Mouse (Mus musculus) thymus, postnatal 36 days (tissue): ENCODE data around the gene Ppp1r27.
"Not testable (repeated sequence)": the region's sequence is repeated elsewhere in the genome, so short reads cannot be mapped to it uniquely, and the experiment has no call there.

Source experiments
- DNase-seq, 2 experiments: peaks; one replicate each; pipeline ENCODE4 v3.0.0; 2022; ENCODE audit warnings: mixed read lengths in 2 of 2

The Ppp1r27 gene

DNA sequence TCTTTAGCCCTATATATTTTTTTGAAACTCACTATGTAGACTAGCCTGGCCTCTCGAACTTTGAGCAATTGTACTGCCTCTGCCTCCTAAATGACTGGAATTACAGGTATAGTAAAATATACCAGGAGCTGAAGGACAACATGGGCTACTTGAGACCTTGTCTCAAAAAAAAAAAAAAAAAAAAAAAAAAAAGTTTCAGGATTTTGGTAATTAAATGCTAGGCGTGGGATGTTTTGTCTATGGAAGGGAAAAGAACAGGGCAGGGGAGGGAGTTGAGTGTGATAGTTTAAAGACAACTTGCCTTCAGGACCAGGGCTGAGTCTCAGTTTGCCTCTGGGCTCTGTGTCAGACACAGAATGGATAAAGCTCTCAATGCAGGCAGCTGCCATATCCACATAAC lies 24.1 kb upstream of the Ppp1r27 start:
- no peak for DNase-seq

DNA sequence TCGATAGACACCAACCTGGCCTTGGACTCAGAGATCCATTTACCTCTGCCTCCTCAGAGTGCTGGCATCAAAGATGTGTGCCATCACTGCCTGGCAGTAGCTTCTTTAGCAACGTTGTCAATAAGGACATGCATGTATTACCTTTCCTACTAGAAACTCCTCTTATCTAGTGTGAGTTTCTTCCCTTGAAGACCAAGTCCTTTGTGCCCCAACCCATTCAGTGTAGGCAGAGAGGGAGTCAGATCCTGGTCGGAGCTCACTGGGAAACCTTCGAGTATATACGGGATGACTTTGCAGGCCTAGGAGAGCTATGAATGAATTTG lies 23.3 kb upstream of the Ppp1r27 start:
- DNase-seq: no peak

DNA sequence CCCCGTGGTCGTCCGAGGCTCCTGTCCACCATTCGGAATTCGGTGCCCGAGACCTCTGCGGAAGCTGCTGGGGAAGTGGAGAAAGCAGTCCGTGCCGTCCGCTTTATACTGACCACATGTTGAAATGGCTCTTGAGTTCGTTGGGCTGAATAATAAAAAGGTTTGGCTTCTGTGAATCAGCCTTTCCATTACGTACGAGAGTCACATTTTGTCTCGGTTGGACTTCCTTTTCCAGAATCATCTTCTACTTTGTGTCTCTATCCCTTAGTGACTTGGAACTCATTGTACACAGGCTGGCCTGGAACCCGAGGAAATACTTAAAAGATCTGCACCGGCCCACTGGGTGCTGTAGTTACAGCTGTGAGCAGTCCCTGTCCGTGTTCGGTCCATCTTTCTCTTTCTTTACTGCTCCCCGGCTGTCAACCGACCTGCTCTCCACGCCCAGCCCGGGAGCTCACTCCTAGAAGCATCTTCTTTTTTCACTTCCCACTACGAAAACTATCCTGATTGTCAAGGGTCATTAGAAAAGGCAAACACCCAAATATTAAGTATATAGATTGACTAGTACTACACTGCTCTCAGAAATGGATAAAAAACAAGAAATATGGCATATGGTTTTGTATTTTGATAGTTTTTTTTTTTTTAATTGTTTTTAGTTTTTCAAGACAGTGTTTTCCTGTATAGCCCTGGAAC lies 22.8 kb upstream of the Ppp1r27 start:
- no peak for DNase-seq

DNA sequence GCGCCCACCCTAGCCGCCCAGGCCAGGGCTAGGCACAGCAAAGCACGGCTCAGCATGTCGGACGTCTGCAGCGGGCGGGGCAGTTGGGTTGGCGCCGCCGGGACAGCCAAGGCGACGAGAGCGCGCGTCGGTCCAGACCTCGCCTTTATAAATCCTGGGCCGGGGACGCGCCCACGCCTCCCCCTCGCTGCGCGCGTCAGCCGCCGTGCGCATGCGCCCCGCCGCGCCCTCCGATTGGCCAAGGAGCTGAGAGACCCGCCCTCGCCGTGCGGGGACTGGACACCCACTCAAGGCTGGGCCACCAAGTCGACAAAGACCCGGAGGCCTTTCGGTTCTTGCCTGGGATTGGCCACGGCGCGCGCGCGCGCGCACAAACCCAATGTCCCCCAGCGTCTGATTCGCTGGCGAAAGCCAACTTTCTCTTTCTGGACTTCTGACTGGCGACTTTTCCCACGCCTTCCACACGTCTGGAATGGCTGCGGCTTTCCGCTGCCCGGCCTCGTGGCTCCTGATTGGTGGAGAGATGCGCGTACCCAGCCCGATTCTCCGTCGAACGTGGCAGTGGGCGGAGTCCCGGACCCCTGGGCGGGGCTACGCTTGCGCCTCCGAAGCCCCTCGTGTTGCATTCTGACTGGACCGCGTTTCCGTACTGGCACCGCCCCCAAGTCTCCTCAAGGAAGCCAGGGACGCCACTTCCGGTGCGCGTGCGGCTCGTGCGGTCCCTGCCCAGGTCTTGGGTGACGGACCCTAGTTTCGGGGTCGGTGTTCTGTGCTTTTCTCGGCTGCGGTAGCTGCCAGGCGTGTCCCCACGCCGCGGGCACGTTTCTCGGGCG lies 22.0 kb upstream of the Ppp1r27 start, which contains the start of gene P4hb:
Gene P4hb, minus strand, starts transcription at position 502 of the 833 bp plus-strand sequence.
- DNase-seq: peak; percentile 99

DNA sequence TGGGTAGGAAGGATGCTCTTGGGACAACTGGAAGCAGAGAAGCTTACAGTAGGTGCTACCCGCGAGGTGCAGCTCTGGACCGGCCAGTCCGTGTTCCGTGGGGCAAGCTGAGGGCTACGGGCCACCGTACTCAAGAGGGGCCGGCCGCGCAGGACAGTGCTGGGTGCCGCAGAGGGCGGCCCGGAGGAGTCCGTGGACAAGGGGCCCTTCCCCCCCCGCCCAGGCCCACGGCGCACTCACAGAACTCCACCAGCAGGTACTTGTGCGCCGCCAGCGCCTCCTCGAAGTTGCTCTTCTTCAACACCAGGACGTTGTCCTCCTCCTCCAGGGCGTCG lies 21.5 kb upstream of the Ppp1r27 start:
- no peak for DNase-seq

DNA sequence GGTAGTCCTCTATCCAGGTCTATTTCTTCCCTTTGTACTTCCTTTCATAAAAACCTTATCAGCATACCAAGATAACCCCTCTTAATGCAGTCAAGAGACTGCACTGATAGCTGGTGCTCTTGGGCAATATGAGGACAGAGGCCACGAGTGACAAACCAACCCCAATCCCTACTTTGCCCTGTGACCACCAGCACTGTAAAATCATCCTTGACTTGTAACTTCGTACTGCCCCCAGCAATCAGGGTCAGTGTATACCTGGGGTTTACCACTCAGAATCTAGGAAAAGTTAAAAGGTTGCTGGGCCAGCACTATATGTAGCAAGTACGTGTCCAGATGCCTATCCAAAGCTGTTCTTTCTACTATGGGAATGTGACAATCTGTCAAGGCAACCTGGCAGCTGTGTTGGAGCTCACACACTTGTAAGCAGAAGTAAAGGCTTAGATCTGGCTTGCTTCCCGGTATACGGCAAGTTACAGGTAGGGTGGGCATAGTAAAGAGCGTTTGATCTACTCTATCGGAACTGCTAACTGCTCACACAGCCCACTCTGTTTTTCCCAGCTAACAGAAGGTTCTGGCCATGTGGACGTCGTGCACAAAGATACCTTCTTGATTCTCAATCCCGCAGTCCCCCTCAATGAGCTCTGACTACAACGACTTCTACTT lies 21.0 kb upstream of the Ppp1r27 start:
- DNase-seq: no peak

DNA sequence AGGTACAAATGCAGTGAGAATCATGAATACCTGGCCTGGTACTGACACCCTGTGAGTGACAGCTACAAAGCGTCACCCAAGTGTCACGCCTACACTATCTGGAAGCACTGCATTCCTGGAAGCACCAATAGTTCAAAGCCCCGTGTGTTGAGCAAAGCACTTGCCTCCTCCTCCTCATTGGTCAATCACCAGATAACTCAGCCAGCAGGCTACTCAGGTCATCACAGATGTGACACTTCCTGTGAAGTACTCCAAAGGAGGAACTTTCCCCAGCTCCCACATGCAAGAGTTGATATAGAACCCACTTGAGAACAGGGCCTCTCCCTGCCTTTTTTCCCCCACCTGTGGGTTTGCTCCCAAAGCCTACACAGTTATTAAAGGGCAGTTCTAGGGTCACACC lies 20.2 kb upstream of the Ppp1r27 start:
- DNase-seq: no peak

DNA sequence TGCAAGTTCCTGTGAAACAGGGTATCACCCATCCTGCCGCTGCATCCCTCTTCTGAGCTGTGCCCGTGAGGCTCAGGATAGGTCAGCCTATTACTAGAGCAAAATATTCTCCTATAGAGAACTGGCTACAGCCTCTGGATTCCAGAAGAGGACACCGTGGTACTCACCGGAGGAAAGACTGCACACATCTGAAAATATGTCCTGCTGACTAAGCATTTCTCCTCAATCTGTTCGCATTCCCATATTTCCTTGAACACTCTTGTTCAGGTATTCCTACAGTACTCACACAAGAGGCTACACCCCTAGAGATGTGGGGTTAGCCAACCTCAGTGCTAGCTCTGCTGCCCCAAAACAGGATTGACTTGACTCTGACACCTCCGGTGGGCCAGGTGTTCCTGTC lies 17.4 kb upstream of the Ppp1r27 start:
- DNase-seq: no peak

DNA sequence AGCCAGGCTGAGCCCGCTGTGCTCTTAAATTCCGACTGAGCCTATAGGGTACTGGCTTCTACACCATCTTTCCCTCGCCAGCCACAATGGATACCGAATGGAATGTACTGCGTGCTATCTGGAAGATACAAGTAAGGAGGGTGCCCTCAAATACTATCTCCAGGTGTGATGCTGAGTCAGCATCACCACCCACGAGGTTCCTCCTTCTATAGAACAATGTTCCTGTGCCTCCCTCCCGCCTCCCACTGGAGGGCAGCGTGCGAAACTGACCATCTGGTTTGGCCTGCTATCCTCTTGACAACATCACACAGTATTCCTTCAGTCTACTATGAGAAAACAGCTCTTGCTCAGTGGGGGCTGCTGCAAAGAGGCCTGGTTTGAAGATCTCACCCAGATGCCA lies 14.2 kb upstream of the Ppp1r27 start:
- no peak for DNase-seq

DNA sequence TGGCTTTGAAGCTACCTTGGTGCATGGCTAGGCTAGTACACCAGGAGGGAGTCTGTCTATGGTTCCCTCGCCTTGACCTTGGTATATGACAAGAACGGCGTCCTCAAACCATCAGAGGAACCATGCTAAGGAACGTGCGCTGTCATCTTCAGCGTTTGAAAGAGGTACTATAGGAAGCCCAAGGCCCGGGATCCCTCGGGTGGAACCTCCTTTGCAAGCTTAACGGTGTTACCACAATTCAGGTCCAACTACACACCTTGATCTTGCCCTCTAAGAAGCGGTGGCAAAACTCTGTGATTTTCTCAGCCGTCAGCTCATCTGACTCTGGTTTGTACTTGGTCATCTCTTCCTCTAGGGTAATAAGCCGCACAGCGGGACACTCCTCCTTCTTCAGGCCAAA lies 12.0 kb upstream of the Ppp1r27 start:
- no peak for DNase-seq

DNA sequence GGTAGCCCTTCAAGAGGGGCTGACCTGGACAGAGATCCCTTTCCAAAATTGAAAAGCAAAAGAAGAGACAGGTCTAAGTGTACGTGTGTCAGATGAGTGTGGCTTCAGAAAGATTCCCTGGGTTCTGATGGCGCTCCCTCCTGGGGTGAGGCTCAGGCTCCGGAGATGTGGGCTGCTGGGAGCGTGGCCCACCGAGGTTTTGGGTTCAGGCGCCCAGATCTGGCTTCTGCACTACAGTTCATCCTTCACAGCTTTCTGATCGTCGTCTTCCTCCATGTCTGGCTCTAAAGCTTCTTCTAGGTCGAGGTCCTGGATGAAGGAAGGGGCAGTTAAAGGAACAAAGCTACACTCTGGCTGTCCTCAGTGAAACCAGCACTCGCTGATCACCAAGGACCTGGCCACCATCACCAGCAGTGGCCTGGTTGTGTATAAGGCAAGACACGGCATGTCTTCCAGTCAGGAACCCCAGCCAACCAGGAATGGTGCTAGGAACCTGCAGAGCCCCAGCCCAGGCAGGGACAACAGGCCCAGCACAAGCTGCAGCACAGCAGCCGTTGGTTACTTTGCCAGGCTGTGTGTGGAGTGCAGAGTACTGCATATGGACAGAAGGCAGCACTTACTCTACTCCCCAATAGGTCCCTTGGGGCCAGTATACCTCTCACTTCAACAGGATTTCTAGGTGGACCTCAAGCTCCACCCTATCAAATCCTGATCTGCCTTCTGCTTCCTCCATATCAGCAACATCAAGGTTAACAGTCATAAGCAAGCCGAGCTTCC lies 10.2 kb upstream of the Ppp1r27 start:
- no peak for DNase-seq

DNA sequence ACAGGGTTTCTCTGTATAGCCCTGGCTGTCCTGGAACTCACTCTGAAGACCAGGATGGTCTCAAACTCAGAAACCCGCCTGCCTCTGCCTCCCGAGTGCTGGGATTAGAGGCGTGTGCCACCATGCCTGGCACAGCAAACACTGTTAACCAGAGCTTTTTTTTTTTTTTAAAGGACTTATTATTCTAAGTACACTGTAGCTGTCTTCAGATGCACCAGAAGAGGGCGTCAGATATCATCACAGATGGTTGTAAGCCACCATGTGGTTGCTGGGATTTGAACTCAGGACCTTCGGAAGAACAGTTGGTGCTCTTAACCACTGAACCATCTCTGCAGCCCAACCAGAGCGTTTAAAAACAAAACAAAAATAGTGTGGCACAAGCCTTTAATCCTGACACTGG lies 7.9 kb upstream of the Ppp1r27 start:
- DNase-seq: not testable (repeated sequence)

DNA sequence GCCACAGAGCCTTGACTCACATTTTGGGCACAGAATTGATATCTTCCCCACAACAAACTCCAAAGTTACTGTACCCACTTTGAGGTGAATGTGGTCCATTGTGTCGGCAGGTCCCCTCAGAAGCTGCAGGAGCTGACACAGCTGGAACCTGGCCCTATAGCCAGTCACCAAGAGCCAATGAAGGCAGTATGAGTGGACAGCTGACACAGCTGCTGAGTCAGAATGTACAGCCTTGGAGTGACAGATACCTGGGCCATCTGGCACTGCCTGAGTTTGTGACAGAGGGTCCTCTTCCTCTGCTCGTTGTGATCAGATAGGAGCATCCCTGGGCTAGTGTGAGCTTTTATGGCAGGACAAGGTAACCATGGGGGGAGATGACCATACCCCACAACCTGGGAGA lies 4.3 kb upstream of the Ppp1r27 start:
- DNase-seq: no peak

DNA sequence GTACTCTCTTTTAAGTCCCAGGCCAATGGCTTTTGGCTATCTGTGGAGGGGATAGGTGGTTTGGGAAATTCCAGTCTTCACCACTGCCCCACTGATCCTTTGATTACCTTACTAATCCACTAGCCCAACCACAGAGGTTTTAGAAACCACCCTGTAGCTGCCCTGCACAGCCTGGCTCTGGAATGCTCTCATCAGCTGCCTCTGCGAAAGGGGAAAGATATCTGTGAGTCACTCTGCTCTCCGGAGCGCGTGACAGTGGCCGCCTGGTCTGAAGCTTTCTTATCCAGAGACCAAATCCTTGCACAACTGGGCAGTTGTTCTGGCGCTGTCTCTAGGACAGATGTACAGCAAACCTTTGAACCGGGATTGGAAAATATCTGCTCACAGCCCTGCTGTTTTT lies 3.9 kb upstream of the Ppp1r27 start:
- DNase-seq: no peak

DNA sequence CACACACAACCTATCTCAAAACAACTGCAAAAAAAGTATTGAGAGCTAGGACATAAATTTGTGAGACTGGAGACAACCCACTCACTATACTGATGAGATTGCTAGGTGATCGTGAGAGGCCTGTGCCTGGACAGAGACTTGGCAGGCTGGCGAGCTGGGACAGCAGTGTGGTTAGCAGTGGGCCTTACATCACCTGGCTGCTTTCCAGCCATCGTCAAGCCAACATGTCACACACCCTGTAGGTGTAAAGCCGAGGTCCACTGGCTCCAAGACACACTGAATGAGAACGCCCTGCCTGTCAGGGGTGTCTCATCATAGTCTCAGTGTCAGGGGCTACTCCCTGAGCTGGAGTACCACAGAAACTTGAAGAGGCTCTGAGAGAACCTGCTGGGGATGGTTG lies 1.8 kb upstream of the Ppp1r27 start:
- DNase-seq: no peak

DNA sequence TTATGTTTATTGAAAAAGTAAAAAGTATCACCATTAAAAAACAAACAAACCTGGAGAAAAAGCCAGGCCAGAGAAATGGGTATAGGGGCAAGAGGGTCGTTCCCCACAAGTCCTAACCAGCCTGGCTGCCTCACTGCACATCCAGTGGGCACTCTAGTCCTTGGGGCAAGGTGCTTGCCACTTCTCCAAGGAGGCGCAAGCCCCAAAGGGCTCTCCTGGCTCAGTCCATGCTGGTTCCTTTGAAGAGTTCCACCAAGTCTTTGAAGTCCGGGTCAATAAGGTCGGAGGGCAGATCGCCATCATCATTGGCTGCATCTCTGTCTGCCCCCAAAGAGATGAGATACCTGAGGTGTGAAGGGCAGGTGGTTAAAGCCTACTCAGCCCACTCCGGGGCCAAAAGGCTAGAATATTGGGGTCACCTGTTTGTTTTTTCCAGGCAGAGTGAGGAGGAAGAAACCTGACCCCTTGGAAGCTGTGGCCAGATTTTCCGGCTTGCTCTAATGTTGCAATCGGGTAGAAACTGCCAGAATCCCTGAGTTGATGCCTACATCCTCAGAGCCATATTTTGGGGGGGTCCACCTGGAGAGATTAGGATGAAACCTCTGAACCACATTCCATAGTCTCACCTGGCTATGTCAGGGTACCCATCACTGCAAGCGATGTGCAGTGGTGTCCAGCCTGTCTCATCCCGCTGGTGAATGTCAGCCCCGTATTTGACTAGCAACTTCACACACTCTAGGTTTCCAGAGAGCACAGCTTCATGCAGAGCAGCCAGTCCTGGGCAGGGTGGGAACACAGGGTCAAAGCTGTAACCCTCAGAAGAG lies 734 bp downstream of the Ppp1r27 start:
- peak in 1 of 2 experiments; percentile 32 for DNase-seq

DNA sequence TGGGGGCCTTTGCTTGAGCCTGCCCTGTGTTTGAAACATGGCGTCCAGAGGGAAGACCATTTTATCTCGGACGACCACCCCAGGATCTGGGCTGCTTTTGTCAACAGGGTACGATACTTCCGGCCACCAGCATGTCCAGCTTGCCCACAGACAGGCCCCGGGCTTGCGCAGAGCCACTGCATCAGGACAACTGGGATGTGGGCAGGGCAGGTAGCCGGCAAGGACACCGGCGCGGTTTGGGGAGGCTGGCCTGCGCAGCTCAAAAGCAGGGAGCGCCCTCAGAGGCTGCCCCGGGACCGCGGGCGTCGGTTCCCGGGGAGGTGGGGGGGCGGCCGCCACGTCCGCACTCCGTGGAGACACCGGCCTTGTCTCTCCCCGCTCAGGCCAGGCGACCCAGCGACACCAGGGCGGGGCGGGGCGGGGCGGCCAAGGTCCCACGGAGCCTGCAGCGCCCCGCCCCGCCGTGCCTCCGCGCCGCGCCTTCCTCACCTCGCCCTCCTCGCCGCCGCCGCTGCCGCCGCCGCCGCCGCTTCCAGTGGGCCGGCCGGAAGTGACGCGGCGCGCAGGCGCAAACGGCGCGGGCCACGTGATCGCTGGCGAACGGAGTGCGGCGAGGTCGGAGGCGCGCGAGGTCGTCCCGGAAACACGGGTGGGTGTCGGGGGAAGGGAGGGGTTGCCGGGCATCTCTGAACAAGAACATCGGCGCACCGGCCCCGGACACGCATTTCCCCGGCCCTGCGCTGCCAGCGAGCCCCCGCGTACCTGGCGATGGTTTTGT lies 1.6 kb downstream of the Ppp1r27 start, which contains the start of gene Mcrip1:
Gene Mcrip1, minus strand, starts transcription at position 560 of the 778 bp plus-strand sequence.
- DNase-seq: peak; percentile 94 to 96

DNA sequence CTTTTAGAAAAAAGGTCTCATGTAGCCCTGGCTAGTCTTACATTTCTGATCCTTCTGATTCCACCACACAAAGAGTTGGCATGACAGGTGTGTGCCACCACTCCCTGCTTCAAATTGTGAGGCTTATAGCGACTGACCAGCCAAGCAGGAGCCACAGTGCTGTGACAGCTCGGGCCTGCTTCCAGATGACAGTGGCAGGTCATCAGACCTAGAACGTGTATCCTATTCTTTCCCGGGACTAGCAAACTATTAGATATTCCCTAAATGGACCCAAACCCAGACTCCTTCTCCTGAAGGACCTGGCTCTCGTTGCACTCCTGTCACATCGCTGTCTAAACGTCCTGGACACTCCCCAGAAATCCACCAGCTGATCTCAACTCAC lies 2.2 kb downstream of the Ppp1r27 start:
- DNase-seq: no peak

DNA sequence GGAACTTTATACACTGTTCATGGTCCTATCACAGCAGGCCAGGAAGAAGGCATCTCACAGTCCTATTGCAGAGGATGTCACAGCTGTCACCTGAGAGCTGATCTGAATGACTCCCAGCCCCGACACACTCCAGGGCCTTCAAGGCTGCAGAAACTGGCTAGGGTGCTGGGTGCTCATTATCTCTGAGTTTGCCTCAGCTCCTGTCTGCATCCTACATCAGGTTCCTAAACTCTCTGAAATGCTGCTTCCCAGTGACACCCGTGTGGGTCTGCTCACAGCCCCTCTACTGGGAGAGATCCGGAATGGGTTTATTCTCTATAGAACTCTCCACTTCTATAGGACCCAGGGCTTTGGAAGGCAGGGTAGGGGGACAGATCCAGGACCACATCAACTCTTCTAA lies 2.7 kb downstream of the Ppp1r27 start:
- DNase-seq: no peak

DNA sequence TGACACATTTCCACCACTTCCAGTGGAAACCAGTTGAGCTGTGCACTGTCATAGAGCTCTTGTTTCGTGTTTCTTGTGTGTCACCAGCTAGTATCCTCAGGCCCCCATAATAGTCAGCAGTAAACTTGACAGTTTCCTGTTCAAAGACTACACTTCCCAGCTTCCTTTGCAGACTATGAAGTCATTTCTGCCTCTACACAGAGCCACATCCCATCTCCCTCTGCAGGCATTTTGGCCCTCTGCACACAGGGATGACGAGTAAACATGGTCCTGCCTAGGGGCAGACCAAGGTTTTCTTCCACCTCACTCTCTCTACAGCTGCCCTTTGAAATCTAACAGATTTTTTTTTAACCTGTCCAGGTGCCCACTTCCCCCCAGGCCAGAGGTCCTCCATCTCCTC lies 3.5 kb downstream of the Ppp1r27 start:
- peak; percentile 16 to 26 for DNase-seq

DNA sequence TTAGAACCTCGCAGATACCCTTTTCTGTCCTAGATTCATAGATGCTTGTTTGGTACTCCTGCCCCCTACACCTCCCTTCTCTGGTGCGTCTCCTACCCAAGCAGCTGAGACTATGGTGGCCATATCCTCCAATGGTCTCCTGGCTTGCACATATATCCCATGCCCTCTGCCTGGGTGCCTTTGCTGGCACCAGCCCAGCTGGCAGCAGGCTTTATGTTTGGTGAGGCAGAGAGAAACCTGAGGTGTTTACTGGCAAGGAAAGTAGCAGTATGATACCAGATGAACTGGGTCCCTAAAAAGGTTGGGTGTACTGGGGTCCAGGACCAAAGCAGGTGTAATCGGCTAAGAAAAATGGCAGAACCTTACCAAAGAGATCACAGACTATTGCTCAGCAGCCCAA lies 5.0 kb downstream of the Ppp1r27 start:
- no peak for DNase-seq

DNA sequence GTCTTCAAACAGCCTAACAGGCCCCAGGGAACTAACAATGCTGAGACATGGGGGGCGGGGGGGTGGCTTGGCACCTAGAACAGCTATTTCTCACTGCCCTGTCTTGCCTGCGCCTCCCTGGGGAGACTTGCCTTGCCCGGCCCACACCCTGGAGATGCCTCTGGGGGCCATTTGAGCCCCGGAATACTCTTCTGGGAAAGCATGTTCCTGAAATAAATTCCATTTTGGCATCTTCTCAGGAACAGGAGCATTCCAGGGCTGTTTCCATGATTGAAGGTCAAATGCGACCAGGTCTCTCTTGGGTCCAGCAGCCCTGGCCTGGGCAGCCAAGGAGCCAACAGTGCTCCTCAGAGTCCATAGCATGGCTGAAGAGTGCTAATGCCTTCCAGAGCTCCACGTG lies 8.6 kb downstream of the Ppp1r27 start:
- no peak for DNase-seq
